Mouse (Mus musculus) ES-Bruce4 (cell line): ENCODE measurements at regions not wholly inside any gene's neighbourhood (a gene's known extent, or its start where the extent isn't known, plus 50 kb on each side); places are given as distances from the start of the nearest gene placed in this dataset.

Source experiments
- CTCF ChIP-seq: IDR thresholded peaks from one replicate; pipeline ENCODE4 v1.8.1; 2011; ENCODE audit warnings: low read depth, low read length
- EP300 ChIP-seq: IDR thresholded peaks from 2 replicates; pipeline ENCODE4 v1.6.1; 2011; ENCODE audit warnings: low read depth, low read length; ENCODE audit not compliant: insufficient read depth
- POLR2A ChIP-seq: IDR thresholded peaks from one replicate; pipeline ENCODE4 v1.8.1; 2011; ENCODE audit warnings: low read length; ENCODE audit not compliant: insufficient read depth

DNA sequence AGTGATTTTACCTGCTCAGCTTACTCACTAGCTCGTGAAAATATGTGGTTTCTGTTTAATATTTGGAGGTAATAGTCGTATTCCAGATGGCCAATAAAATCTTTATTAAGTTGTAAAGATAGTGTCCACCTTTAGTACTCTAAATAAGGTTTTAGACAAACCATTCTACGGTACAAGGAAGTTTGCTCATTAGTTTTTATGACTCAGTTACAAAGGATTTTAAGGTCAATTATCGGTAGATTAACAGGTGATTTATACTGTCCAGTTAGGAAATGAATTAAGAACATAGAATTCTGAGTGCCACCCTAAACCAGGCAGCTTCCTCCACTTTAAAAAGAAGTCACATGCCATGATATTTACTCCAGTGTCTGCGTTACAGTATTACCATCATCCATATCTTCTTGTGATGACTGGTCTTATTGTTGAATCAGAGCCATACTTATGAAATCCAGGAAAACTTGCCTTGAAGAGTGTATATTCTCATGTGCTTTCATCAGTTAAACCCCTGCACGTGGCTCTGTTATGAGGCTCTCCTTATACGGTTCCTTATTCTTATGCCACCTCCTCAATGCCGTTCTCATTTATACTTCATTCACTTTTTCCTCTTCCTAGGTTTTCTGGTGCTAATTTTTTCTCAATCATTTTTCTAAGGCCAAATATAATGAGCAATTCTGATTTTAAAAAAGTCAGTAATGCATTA, 114.4 kb downstream of the Gm11077 start:
- TF ChIP-seq CTCF (no peak), EP300 (no peak), POLR2A (no peak)
